Mouse (Mus musculus) gastrocnemius, postnatal 10 days (tissue): Measurements from ENCODE around the gene Mafb. TPM values are rescaled to one million over a fixed set of nuclear protein-coding genes. Genes with fewer than 3 reads are reported as not detected.
A peak's percentile ranks its signal among the peaks of the same experiment; 100 is the strongest.

Experiments used
- DNase-seq: peaks from one replicate; pipeline ENCODE4 v3.0.0; 2021; ENCODE audit warnings: mixed read lengths
- long read RNA-seq, 2 experiments: library from polyadenylated mRNA; stranded (forward); transcript quantifications; one replicate each; pipeline ENCODE4 v2.0.0; 2021
- total RNA-seq, 2 experiments: library from RNA; stranded (reverse); gene quantifications; 2 replicates each; pipeline ENCODE4 v1.2.3; 2021

Gene Mafb
- total RNA-seq = 10 to 100 TPM; 21.8 to 22.3 TPM
- long read RNA-seq, experiment 1, transcript Mafb-201 (1 exons, 3,363 nt) = major isoform, 17 of 17 reads
- long read RNA-seq, experiment 1, partial matches to known transcripts = 0 of 17 reads
- long read RNA-seq, experiment 1, other reads (novel, unspliced or antisense) = 0 of 17 reads
- long read RNA-seq, experiment 2, transcript Mafb-201 (1 exons, 3,363 nt) = major isoform, 11 of 11 reads
- long read RNA-seq, experiment 2, partial matches to known transcripts = 0 of 11 reads
- long read RNA-seq, experiment 2, other reads (novel, unspliced or antisense) = 0 of 11 reads

DNA sequence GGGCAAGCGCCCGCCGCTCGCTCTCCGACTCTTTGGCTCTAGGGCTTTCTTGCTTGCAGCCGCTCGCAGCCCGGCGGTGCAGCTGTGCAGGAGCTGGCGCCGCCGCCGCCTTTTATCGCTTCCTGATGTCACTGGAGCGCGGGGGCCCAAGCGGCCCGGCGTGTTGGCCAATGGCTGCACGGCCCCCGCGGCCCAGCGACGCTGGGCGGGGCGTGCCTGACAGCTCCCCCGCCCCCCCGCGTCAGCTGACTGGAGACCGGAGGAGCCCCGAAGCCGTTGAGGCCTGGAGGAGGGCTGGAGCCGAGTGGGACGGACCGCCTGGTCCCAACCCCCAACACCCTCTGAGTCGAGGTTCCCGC is at the start of gene Mafb:
TSS of gene Mafb (minus strand) at position 86 of the 359 bp plus-strand sequence.
- peak; percentile 96 for DNase-seq

DNA sequence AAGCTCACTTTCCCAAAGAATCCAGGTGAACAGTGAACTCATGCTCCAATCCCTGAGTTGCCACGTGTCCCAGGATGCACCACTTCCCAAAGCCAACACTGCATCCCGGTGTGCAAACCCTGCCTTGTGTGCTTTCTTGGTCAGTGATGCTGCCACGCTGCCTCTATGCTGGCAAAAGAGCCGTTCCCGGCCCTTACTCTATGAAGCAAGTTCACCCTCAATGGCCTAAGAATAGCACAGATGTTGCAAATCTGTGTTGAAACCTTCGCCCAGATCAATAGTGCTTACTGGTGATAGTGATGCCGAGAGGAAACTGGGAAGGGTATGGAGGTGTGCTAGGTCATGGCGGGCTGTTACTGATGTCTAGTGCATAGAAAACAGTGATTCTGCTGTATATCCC is 48.3 kb upstream of the Mafb start:
- no peak for DNase-seq

DNA sequence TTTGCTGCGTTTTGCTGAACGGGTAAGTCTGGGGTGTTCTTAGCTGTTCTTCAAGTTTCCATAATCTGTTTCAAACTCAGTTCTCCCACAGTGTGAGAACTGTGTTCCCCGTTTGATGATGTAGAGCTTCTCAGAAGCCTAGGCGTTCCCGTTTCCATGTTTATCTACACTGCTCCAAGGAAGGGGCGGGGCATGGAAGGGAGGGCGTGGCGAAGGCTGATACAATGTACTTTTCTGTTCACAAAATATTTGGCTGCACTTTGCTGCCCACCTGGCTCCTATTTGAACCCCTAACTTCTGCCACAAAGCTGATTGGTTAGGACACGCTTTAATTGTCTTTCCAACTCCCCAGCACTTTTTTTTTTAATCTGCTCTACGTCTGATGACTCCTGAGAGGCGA is 47.9 kb upstream of the Mafb start:
- DNase-seq = no peak

DNA sequence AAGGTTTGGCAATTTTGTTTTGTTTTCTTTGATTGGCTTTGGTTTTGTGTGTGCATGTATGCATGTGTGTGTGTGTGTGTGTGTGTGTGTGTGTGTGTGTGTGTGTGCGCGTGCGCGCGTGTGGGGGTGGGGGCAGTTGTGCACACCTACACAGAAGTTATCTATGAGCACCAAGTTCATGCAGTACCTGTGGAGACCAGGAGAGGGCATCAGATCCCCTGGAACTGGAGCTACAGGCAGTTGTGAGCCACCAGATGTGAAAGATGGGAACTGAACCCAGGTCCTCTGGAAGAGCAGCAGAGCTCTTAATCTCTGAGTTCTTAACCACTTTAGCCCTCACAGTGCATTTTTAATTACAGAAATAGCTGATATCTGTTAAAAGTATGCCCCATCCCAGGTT is 47.1 kb upstream of the Mafb start:
- DNase-seq = no peak

DNA sequence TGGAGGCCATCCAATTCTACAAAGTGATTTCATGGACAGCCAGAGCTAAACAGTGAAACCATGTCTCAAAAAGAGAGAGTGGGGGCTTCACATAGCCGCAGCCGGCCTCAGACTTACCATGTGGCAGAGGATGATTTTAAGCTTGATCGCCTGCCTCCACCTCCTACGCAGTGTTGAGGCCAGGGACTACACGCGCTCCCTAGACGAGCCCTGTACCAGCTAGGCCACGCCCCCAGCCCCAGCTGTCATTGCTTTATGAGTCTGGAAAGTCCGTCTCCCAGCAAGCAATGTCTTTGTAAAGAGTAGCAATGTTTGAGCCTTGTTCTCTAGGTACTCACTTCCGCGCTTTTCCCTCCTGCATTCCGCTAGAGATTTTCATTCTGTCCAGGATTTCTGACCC is 46.2 kb upstream of the Mafb start:
- DNase-seq = no peak

DNA sequence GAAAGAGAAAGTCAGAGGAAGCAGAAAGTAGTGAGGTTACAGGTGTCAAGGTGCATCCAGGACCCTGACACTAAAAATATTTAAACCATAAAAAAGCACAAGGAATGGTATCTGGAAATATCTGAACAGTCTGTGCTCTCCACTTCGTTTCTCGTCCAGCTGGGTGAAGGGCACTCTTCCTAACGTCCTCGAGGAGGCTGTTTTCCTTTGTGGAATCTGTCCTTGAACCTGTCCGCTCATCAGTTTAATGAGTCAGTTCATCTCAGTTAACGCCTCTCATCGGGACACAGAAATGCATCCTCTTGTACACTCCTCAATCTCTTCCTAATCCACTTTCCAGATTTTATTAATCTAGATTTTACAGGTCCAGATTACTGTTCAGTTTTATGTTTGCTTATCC is 44.6 kb upstream of the Mafb start:
- no peak for DNase-seq

DNA sequence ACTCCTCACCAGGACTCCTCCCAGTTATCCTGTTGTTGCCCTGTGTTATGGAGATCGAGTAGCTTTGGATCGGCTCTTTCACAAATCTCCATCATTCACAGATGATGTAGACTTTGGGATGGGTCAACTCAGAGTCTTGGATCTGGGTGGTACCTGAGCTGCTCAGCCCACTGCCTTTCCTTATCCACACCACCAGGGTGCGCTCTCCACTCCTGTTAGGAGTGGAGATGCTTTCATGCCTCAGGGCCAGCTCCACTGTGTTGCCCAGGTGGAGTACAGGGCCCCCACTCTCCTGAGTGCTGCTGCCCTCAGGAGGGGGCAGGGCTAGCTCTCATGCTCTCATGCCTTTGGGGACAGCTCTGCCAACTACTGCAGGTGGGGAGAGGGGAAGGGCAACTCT is 40.9 kb upstream of the Mafb start:
- DNase-seq = no peak

DNA sequence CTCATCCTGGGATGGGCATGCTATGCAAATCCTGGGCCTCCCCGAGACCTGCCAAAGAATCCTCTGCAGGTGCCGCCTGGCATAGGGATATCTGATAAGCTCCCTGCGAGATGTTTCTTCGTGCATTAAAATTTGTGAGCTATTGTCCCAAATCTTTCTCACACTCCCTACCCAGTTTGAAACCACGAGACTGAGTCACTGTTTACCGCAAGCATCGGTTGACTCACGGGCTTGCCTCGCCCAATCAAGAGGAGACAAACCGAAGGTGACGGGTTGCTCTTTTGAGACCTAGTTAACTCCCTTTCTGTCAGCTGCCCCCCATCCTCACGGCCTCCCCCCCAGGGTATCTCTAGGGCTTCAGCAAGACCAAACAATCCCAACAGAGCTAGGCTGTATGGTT is 30.9 kb upstream of the Mafb start:
- DNase-seq = no peak

DNA sequence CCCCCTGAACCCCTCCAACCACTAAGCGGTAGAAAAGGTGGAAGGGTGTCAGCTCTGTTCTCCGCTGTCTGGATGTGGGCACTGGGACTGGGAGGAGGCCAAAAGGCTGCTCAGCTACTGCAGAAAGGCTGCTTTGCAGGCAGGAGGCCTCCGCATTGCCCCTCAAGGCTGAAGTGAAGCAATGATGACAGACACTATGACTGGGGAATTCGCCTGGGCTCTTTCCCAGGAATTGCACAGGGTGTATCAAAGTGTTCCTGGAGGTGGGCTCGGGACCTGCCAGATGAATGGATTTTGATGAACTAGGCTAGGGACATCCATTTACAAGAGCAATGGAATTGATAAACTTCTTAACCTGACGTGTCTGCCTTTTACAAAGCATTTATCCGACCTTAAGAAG is 27.9 kb upstream of the Mafb start:
- DNase-seq = no peak

DNA sequence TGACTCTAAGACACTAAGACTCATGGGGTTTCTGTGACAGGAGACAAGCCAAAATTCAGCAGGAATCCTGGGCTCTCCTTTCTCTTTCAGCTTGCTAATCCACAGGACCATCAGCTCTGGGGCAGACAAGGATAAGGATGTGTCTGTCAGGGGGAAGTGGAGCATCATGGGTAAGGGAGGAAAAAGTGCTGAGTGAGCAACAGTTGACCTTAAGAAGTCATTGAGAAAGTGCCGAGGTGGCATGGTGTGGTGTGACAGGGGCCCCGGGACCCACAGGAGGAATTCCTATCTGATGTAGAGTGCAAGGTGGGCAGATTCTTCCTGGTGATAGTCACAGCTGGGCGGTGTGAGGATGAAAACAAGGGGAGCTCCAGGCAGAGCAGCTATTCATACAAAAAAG is 25.8 kb upstream of the Mafb start:
- DNase-seq = no peak

DNA sequence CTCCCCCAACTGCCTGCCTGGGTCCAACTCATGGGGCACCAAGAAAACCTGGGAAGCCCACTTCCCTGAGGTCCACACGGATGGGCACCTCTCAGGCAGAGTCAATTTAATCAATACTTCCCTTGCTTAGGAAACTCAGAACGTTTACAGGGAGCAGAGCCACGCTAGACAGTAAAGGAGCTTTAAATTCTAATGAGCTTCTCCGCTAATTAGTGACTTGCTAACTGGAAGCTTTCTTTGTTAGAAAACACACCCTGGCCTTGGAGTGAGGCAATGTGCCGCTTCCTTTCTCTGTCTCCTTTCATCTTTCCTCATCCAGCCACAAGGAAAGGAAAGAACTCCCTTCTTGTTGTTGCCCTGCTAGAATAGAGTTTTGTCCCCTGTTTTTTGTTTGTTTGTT is 21.7 kb upstream of the Mafb start:
- no peak for DNase-seq

DNA sequence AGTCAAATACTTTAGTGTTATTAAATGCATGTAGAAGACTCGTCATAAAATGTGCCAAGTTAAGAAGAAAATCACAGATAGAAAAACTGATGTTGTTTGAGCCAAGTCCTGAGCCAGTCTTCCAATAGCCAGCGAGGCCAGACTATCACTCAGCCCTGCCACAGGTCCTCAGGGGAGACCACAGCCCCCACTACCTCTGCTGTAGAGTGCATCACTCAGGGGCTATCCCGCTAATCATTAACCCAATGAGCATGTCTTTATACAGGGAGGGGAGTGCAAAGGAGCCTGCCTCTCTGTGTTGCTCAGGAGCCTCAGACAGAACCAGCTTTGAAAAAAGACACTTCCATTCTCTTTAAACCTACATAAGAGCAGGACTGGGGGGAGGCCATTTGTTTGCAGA is 16.6 kb upstream of the Mafb start:
- no peak for DNase-seq

DNA sequence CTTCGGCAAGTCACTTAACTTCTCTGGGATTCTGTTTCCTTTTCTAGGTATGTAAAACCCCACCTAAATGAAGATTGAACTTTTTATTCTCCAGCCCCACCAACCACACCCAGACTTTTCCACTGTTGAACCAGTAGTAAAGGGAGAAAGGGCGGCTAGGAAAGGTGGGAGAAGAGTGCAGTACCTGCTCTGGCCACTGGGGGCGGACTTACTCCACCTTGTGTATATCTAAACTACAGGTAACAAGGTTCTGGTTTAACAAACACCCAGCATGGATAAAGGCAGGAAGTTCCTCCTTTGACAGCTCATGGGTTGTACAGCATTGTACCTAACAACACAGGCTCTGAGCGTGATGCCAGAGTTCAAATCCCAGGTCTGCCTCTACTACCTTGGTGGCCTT is 11.4 kb upstream of the Mafb start:
- peak; percentile 58 for DNase-seq

DNA sequence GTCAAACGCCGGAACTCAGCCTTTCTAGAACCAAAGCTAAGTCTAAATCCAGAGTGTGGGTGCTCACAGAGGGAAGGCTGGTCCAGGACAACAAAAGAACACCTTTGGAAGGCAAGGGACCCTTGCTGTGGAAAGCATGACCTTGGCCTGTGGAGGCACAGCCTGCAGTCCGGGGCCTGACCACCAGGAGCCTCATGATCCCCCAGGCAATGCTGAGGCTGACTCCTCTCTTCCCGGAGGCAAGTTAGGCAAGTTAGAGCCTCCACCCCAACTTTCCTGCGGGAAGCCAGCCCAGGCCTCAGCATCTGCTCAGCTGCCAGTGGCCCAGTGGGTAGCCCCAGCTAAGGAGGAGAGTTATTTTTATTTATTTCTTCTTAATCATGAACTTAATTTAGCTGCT is 9.4 kb upstream of the Mafb start:
- DNase-seq = no peak

DNA sequence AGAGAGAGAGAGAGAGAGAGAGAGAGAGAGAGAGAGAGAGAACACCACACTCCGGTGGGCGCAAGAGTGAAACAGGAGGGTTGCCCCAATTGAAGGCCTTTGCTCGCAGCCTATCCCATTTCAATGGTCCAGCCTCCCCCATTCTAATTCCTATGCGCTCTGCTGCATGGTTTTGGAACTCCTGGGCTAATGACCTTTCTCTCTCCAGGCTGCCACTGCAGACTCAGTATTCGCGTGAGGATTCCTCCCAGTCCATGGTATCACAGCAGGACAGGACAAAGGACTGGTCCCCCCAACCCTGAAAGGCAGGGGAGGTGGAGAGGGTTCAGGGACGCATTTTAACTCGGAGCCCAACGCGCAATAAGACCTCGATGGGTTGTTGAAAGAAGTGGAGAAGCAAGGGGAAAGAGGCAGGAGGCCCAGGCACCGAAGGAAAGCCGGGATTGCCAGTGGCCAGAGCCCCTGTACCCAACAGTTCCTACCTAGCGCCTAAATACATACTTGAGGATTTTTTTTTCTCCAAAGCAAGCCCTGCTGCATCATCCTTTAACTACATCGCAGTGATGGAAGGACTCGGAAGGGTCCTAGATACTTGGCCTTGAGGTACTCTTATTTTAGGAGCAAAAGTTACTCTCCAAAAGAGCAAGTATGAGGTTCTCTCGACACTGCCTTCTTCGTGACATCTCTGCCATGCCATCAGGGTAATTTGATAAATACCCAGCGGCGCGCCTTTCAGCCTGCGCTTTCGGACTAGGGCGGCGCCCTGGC is 3.0 kb upstream of the Mafb start:
- DNase-seq = no peak

DNA sequence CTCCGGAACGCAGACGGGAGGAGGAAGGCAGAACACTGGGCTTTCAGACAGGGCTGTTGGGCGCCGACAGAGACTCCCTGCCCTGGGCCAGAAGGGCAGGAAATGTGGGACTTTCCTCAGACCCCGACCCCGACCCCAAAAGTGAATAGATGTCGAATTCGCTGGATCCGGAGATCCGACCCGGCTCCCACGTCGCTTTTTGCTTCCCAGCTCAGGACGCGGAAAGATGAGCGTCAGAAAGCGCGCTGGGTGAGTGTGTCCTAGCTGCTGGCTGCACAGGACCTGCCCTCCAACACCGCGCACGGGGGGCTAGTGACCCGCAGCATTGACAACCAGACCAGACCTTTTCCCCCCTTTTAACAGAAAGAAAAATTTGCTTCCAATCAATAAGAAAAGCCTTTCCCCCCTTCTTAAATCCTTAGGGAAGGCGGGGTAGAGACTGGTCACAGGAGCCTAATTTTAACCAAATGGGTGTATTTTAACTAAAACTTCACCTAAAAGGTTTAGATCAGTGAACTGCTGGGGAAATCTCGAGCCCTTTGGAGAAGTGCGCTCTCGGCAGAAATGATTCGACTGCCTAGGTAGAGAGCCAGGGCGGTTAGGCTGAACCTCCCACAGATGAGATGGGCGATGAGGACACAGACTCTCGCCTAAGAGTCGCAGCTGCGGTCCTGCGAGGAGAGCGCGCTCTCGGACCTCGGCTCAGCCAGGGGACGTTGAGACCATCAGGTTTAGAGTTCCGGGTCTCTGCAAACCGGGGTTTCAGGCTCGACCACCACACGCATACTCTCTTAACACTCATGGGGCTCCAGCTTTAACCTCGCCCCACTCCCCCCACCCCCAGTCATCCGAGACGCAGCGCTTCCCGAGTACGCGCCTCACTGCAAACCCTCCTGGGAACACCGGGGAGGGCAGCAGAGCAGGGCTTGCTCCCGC is 1.8 kb upstream of the Mafb start:
- peak; percentile 21 for DNase-seq

DNA sequence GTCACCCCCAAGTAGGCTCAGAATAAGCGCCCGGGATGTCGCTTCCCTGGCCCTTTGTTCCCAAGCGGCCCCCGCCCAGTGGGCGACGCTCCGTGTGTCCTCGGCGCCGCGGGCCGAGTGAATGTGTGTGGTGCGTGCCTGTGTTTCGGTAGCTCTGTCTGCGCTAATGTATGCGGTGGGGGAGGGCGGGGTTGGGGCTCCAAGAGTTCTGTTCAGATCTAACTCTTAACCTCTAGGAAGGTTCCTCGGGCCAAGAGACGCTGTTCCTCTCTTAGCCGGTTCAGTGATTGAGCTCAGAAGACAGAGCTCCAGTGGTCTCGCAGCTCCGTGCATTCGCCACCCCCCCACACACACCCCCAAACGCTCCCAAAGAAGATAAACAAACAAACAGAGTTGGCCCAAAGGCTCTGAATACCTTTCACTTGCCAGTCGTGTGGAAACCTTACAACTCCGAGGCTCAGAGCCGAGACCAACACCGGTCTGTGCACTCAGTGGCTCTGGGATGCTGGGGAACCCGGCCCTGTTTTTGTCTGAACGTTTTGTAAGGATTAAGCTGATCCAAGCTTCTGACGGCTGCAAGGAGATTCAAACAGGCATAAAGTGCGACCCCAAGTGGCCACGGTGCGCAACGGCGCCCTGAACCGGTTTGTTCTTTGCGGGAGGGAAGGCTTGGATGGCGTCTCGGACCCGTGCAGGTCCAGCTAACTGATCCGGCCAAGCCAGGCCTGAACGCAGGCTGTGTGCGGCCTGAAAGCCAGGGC is 763 bp upstream of the Mafb start:
- DNase-seq = peak; percentile 92

DNA sequence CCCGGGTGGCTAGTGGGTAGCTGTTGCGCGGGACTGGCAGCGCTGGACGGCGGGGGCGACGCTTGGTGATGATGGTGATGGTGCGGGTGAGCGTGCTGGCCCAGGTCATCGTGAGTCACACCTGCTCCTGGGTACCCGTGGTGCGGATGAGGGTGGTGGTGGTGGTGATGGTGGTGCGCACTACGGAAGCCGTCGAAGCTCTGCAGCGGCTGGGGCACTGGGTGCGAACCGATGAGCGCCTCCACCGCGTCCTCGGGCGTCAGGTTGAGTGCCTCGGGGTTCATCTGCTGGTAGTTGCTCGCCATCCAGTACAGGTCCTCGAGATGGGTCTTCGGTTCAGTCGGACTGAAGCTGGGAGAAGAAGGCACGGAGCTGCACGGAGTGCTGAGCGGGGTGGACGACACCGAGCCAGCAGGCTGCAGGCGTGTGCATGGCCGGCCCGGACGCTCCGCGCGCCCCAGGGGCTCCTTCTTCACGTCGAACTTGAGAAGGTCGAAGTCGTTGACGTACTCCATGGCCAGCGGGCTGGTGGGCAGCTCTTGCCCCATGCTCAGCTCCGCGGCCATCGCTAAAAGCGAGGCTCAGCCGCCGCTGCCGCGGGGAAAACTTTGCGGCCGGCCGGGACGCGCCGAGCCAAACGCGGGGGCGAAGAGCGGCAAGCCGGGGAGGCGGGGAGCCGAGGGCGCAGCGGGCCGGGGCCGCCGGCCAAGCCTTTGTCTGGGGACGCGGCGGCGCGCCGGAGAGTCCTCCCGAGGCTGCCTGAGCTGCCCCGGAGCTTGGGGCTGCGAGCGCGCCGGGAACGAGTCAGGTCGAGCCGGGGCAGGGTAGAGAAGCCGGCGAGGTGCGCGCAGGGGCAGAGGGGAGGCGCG is 520 bp downstream of the Mafb start:
- peak; percentile 46 for DNase-seq

DNA sequence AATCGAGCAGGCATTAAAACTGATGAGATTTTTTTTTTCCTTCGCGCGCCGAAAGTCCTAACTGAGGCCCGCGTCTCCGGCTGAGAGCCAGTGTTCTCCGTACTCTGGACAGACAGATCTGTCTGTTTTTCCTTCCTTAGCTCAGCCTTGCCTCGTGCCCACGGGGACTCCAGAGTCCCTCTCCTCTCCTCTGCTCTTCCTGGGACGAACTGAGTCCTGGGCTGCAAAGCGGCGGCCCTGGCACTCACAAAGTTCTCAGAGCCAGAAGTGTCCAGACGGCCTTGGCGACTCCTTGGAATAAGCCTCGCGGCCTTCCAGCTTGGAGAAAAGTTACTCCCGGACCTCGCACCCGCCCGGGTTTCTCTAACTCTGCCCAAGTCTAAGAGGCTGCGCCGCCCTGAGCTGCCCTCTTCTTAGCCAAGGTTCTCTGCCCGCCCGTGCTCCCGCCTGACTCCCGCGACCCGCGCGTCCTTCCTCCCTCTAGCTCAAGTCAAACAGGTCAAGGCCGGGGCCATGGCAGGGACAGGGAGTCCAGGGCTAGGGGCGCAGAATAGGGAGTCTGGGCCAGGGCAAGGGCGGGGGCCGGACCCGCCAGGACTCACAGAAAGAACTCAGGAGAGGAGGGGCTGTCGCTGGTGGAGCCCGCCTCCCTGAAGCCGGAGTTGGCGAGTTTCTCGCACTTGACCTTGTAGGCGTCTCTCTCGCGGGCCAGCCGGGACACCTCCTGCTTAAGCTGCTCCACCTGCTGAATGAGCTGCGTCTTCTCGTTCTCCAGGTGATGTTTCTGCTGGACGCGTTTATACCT is 1.6 kb downstream of the Mafb start:
- DNase-seq = peak; percentile 57

DNA sequence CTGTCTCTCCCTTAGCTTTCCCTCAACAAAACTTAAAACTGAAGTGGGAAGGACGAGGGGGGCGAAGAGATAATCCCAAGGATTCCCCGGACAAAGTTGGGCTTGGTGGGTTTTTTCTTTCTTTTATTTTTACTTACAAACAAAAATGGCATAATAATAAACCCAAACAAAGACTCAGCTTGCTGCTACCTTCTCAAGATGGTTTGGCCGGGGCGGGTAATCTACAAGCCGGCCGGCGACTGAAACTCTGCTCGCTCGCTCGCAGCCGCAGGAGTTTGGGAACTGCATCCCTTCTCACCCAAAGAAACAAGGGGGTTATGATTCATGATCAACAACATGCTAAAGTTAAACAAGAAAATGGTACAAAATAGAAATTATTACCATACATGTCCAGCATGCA is 2.2 kb downstream of the Mafb start:
- DNase-seq = no peak
